Mouse (Mus musculus) c-Kit-positive CD71-negative TER-119-negative erythroid progenitor cells, embryonic 14.5 days (primary cell): ENCODE results near the gene Stk38.
"Not testable (repeated sequence)": the region's sequence is repeated elsewhere in the genome, so short reads cannot be mapped to it uniquely, and the experiment has no call there.

Experiments
- DNase-seq: peaks from one replicate; pipeline ENCODE4 v3.0.0-alpha.2; 2013; ENCODE audit warnings: low read depth

Stk38 gene

DNA sequence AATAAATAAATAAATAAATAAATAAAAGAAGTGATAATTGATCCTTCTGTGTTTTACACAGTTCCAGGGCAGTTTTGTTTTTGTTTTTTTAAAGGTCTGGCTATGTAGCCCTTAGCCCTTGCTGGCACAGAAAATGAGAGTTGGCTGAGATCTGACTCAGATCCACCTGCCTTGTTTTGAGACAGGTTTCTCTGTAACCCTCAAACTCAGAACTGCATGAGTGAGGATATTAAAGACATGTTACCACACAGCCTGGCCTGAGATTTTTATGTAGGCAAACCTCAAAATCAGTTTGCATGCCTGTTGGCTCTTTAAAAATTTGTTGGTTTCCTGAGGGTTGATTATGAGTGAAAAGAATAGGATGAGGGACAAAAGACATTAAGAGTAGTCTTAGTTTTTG lies 27.7 kb upstream of the Stk38 start:
- DNase-seq: no peak

DNA sequence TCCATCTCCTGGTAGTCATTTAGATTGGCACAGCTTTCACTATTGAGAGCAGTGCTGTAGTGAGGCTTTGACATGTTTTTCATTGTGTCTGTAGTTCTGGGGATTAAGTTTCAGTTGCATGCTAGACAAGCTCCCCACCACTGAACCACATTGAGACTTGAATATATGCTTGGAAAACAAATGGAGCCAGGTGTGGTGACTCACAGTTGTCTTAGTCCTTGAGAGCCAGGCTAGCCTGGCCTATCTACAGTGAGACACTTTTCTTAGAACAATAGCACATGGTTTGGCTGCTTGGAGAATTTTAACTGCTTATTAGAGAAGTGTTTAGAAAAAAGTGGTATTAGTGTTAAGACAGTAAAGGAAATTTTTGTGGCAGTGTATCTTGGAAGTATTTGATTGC lies 26.5 kb upstream of the Stk38 start:
- no peak for DNase-seq

DNA sequence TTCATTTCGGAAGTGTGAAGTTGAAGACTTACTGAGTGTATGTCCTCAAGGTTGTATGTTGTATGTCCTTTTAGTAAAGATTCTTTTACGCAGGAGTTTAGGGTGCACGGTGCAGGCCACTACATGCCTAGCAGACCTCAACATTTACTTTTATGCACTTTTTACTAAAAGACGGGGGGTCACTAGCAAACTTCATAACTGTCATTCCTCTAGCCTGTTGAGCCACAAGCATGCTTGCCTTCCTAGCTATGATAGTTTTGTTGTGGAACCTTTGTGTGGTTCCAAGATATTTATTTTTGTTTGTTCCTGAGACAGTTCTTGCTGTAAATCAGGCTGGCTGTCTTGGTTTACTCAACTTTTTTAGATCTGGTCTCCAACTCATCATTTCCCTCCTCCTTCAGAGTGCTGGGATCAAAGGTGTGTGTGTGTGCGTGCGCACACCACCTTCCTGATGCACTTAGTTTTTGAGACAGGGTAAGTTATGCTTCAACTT lies 25.8 kb upstream of the Stk38 start:
- no peak for DNase-seq

DNA sequence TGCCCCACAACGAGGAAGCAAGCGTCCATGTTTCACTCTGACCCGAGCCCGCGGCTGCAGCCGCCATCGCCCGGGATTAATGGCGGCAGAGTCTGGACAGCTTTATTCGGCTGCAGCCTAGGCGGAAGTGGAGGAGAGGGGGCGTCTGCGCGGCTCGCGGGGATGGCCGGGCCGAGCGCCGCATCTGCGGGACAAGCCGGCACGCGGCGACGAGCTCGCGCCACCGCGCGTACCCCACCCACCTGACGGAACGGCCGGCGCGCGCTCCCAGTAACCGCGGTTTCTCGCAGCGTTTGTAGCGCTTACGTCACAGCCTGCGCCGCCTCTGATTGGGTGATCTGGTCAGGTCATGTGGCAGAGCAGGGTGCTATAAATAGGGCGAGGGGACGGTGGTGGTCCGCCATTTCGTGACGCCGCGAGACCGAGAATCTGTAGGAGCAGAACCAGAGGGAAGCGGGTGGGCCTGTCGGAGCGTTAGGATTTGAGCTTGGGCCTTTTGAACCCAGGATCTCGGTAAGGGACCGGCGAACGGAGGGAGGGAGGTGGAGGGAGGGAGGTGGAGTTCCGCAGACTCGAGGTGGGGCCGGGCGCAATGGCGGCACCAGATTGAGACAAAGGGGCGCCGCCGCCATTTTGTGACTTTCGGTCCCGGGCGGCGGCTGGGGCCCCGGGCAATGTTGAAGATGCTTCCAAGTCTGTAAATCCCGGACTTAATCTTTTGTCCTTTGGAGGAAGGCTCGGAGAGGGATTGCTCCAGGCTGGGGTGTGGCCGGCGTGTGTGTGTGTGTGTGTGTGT lies 24.7 kb upstream of the Stk38 start, which contains the start of gene Srsf3:
TSS of gene Srsf3 (plus strand) at position 355 of the 796 bp plus-strand sequence.
- peak; percentile 98 for DNase-seq

DNA sequence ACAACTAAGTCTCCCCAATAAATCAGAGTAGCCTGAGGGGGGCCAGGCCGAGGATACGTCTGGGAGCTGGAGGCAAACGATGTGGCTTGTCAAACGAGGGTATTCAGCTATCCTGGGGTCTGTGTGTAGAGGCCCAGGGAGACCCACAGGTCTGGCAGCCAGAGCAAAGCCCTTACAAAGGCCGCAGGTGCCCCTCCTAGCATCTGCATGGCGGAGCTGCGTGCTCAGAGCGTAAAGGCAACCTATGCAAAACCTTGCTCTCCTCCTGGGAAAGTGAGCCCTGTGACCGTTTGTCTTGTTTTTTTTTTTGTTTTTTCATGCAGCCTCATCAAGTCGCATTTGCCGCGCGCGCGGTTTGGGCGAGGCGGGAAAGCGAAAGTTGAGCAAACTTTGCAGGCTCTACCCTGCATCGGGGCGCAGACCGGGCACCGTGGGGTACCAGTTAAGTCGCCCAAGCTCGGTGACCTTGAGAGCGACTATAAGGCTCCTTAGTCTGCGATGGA lies 24.0 kb upstream of the Stk38 start:
- no peak for DNase-seq

DNA sequence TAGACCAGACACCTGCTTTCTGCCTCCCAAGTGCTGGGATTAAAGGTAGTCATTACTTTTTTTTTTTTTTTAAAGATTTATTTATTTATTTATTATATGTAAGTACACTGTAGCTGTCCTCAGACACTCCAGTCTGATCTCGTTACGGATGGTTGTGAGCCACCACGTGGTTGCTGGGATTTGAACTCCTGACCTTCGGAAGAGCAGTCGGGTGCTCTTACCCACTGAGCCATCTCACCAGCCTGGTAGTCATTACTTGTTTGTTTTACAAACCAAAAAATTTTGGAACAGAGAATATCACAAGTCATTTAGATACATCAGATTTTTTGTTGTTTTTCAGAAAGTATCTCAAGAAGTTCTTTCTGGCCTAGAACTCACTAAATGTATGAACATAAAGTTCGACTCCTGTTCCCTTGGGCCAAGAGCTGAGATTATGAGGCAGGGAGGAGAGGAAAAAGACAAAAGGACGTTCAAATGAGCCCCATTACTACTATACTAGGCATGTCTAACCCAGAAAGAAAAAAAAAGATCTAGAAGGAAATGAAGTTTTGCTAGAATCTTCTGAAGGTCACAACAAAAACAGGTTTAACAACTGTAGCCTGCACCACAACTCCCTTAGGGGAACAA lies 23.4 kb upstream of the Stk38 start:
- DNase-seq: not testable (repeated sequence)

DNA sequence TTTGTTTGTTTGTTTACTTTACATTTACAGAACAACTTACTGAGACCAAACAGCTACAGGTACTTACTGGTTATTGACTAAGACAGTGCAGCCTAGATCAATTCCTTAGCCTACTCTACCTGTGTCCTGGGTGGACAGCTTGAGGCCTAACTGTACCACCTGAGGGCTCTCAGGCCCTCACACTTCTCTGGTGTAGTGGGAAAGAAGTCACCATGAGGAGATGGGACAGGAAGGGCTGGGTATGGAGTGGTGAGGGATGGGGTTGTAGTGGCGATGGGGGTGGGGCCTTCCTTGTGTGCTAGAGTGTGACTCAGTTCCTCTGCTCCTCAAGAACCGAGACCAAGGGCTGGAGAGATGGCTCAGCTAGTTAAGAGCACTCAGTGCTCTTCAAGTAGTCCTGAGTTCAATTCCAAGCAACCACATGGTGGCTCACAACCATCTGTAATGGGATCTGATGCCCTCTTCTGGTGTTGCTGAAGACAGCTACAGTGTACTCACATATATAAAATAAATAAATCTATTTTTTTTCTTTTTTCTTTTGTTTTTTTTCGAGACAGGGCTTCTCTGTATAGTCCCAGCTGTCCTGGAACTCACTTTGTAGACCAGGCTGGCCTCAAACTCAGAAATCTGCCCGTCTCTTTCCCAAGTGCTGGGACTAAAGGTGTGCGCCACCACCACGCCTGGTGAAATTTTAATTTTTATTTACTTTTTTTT lies 22.7 kb upstream of the Stk38 start:
- DNase-seq: no peak

DNA sequence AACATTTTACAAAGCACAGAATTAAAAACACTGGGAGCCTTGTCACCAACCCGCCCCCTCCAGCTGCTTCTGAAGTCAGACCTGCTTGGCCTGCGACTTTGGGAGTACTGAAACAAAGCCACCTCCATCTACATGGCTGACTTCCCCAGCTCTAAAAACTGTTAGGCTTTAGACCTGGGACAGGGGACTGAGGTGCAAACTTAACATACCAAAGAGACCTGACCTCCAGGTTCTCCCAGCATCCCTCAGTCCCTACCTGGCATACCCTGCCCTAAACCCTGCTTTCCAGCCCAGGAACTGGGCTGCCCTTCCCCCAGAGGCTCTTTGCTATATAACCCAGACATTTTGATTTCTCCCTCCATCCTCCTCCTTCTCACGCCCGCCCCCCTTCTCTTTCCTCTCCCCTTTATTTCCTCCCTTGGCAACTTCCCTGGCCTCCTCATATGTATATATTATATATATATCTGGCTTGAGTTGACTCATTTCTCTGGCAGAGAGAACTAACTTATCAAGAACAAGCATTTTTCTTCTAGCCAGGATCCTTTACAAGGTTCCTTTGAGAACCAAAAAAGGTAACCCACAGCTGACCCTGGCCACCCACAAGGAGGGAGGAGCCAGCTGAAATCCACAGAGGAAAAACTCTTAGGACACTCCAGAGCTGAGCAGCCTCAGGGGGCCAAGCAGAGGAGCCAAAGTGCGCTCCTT lies 19.0 kb upstream of the Stk38 start:
- no peak for DNase-seq

DNA sequence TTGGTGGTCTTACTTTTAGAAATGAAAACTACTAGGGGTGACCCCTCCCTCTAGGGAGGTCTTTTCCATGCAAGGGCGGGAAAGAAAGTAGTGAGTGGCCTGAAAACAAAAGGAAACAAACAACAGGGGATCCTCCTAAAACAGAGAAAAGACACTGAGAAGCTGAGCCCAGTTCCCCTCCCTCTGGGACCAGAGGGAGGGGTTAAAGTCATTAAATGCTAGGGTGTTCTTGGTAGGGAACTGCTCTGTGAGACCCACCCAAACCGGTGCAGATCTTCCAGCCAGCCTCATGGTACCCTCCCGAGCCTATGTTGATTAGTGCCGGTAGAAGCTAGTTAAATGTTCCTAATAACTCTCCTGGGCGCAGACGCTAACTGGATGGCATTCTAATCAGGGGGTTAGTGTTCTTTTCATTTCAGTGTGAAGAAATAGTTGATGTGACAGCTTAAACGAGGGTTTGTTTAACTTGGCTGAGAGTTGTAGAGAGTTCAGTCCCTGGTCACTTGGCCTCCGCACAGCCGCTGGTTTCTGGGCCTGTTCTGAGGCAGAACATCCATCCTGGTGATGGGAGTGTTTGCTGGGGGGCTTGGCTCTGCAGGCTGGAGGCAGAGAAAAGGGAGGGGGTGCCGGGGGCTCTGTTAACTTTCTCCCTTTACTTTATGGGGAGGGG lies 17.2 kb upstream of the Stk38 start:
- no peak for DNase-seq

DNA sequence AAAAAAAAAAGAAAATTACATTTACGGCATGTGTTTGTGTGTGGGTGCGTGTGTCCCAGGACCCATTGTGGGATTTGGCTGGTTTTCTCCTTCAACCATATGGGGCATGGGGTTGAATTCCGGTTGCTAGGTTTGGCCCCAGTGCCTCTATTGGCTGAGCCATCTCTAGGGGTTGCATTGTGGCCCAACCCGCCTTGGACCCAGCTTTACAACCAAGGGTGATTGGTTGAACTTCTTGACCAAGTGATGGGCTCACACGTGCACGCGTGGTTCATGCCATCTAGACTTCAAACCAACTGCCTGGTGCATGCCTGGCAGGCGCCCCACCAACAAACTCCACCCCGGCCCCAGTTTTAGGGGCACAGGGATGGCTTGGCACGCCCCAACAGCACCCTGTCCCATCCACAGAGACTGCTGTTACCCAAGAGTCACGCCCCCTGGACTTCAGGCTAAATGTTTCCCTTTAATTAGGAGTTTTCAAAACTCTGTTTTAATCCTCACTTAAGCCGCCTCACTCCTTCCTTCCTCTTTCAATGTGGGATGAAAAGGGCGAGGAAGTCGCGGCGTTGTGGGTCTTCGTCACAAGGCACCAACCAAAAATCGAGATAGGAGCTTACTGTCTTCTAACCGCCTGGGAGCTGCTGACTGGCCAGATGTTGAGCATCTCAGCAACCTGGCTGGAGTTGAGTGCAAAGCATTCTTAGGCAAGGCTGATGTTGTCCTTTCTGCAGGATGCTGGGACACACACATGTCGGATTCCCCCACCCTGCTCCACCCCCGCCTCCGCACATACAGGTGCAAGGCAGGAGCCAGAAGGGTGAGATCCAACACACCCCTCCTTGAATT lies 16.5 kb upstream of the Stk38 start:
- DNase-seq: no peak

DNA sequence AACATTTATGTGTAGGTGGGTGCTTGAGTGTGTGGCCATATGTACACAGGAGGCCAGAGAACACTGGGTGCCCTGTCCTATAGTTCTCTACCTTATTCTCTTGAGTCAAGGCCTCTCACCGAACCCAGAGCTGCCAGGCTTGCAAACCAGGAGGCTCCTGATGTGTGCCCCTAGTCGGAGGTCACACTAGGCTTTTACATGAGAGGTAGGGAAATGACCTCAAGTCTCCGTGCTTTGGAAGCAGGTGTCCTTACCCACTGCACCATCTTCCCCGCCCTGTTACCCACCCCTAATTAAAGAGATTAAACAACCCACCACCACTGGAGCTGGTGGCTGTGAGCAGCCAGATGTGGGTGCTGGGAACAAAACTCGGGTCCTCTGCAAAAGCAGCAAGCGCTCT lies 15.6 kb upstream of the Stk38 start:
- no peak for DNase-seq

DNA sequence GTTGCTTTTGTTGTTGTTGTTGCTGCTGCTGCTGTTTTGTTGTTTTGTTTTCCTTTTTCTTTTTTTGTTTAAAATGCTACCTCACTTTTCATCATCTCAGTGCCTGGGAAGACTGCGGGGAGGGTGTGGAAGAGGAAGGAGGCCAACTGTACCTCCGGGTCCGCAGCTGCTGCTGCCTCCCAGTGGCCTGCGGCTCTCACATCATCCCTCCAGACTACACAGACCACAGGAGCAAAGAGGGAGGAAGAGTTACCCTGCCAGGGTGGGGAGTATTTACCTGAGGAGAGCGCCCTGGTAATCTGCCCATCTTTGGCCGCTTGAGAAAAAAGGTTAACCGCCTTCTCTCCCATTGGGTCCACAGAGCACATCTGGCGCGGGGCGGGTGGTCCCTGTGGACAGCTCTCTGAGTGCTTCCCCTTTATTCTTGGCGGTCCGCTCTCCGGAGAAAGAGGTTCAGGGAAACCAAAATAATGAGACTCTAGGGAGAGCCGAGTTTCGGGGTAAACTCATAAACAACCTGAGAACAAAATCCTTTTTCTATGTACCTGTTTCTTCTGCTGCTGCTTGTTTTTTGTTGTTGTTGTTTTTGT lies 14.5 kb upstream of the Stk38 start:
- no peak for DNase-seq

DNA sequence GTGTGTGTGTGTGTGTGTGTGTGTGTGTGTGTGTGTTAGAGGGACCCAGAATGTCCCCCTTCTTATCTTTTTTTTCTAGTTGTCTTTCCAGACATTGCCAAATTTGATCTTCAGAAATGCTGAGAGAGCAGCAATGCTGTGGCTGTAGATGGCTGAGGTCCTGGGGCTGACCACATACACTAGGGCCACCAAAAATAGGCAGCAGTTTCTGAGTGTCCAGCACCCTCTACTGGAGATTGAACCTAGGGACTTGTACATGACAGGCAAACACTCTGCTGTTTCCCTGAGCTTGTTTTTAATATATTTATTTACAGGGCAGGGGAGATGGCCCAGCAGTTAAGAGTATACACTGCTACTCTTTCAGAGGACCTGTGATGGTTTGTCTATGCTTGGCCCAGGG lies 12.6 kb upstream of the Stk38 start:
- DNase-seq: no peak

DNA sequence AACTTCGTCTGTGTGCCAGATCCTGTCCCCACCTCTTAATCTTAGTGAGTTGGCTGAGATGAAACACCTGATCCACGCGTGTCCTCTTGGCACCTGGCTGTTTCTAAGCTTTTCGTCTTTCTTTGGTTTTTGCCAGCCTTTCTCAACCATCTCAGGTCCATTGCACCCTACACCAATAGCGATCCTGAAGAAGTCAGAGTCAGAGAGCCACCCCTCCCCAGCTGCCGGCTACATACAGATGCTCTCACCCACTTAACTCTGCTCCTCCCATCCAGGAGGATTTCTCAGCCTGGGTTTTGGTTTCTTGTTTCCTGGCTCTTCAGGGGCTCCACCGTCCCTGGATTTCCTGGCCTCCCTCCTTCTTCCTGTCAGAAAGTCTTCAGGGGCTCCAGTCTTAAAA lies 11.6 kb upstream of the Stk38 start:
- no peak for DNase-seq

DNA sequence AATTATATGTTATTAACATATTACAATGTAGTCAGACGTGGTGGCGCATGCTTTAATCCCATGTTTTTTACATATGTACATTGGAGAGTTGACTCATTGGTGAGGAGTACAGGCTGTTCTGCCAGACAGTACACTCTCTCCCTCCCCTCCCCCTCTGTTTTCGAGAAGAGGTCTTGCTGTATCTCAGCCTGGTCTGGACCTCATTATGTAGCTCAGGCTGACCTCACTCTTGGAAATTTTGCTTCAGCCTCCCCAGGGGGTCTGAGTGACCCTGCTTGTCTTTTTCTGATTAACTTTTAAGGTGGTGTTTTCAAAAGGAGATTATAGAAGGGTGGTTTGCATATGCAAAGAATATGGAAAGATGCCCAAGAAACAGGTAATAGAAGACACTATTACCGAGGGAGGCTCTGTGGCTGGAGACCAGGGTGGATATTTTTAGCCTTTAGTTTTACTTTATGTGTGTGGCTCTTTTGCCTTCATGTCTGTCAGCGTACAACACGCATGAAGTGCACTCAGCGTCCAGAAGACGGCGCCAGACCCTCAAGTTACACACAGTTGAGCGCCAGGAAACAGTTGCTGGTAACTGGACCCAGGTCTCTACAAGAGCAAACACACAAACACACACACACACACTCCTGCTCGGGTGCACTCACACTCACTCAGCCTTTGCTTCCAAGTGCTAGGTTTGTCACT lies 10.6 kb upstream of the Stk38 start:
- no peak for DNase-seq

DNA sequence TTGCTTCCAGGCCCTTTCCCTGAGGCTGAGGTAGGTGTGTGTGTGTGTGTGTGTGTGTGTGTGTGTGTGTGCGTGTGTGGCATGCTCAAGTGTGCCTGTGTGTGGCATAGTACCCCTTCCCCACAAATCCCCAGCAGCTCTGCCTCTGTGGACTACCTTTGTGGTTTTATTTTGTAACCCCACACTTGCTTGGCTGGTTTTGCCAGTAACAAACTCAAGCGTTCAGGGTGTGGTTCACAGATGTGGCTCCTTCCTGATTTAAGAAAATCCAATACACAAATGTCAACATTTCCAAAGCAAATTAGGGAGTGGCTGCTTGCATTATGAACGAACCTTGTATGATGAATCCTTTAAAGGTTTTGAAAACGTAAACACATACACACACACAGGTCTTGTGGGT lies 8.9 kb upstream of the Stk38 start:
- no peak for DNase-seq

DNA sequence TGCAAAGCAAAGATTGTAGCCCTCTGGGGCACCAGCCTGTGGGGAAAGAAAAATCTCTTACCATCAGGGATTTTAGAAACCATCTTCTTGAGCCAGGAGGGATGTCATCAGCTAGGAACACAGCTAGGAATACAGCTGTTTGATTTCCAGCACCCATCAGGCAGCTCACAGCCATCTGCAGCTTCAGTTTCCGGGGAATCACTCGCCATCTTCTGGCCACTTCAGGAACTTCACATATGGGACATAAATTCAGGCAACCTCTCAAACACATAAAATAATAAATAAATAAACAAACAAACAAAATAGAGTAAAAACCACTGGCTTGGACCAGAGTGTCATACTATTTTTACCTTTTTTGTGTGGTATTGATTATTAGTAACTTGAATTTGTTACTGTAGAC lies 7.8 kb upstream of the Stk38 start:
- peak; percentile 74 for DNase-seq

DNA sequence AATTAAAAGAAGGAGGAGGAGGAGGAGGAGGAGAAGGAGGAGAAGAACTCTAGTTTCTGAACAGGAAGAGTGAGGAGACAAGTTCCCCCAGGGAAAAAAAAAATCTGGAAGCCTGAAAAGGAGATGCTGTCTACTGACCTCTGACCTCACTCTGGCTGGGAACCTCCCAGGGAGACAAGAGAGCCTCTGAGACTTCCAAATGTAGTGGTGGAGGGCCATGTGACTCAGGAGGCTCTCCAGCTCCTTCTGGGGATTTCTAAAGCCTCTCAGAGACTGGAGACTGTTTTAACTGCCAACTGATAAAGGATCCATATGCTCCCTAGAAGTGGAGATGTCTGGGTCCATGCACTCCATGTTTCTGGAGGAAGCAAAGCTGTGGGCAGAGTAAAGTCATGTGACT lies 6.4 kb upstream of the Stk38 start:
- DNase-seq: no peak

DNA sequence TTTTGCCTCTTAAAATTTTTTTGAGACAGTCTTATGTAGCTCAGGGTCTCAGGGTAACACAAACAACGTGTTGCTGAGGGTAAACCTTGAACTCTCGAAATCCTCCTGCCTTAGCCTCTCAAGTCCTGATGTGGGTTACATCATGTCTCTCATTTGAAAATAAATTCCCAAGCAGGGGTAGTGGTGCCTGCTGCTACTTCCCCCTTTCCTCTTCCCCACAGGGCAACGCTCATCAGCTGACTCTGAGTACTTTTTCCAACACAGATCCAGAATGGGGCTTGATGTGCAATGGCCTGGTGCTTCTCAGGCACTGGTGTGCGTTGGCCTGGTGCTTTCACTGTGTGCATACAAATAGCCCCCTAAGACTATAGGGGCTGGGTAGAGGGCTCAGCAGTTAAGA lies 1.4 kb upstream of the Stk38 start:
- no peak for DNase-seq

DNA sequence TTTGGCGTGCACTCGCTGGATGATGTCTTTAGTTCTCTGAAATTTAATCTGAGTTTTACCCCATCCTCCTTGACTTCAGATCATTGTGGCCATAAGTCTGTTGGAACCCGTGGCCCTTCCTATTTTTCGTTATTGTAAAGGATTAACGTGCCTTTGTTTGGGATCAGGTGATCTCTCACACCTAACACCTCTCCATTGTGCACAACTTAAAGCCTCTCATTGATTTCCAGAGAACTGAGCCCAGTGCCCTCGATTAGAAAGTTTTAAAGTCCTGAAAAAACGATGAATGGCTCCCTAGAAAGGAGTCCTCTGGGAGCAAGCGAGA lies 493 bp upstream of the Stk38 start:
- no peak for DNase-seq
